Mouse (Mus musculus) lung, adult 2 months (tissue): ENCODE measurements around the gene 2010111I01Rik.

Experiments
- CTCF ChIP-seq: fragments of 200-500 bp; IDR thresholded peaks from 2 replicates; pipeline ENCODE4 v1.5.1; 2011; ENCODE audit warnings: mild to moderate bottlenecking, low read length, control low read depth; ENCODE audit not compliant: insufficient read depth
- POLR2A ChIP-seq: fragments of 200-500 bp; IDR thresholded peaks from 2 replicates; pipeline ENCODE4 v1.6.1; 2011; ENCODE audit warnings: low read depth, mild to moderate bottlenecking, control low read depth, low read length, borderline replicate concordance; ENCODE audit errors: extremely low read depth

- TF ChIP-seq CTCF (no peak), POLR2A (no peak)
Observed at GRCm38 (mm10) chr13:63272017-63272601, 307.4 kb downstream of the 2010111I01Rik start.
